Mouse (Mus musculus) 3134 (cell line): Measurements from ENCODE around the gene Cfap126.
"Not testable (repeated sequence)": the region's sequence is repeated elsewhere in the genome, so short reads cannot be mapped to it uniquely, and the experiment has no call there.

ENCODE experiments used
- DNase-seq: peaks from one replicate; pipeline ENCODE4 v3.0.0-alpha.2; 2011; ENCODE audit warnings: low spot score; ENCODE audit not compliant: insufficient read length; ENCODE audit errors: extremely low read depth

The Cfap126 gene

GRCm38 (mm10) chr1:171113873-171114299, at the start of gene Cfap126:
TSS of gene Cfap126 (plus strand) at chr1:171113918.
- peak; percentile 95 for DNase-seq

- DNase-seq = peak; percentile 43
These were observed 49.1 kb upstream of the Cfap126 start, which contains the start of gene Fcgr3 for GRCm38 (mm10) chr1:171064491-171065242. TSS of gene Fcgr3 (minus strand) at chr1:171064935.

- DNase-seq = not testable (repeated sequence)
These were observed 48.5 kb upstream of the Cfap126 start for GRCm38 (mm10) chr1:171065243-171065587.

GRCm38 (mm10) chr1:171065768-171066167, 48.0 kb upstream of the Cfap126 start:
- not testable (repeated sequence) for DNase-seq

GRCm38 (mm10) chr1:171066583-171066982, 47.1 kb upstream of the Cfap126 start:
- not testable (repeated sequence) for DNase-seq

- DNase-seq = not testable (repeated sequence)
These were observed 45.8 kb upstream of the Cfap126 start for GRCm38 (mm10) chr1:171067928-171068327.

GRCm38 (mm10) chr1:171069508-171069907, 44.2 kb upstream of the Cfap126 start:
- DNase-seq = not testable (repeated sequence)

GRCm38 (mm10) chr1:171070879-171071278, 42.8 kb upstream of the Cfap126 start:
- DNase-seq = not testable (repeated sequence)

GRCm38 (mm10) chr1:171071726-171072125, 42.0 kb upstream of the Cfap126 start:
- not testable (repeated sequence) for DNase-seq

GRCm38 (mm10) chr1:171072217-171072616, 41.5 kb upstream of the Cfap126 start:
- DNase-seq = not testable (repeated sequence)

GRCm38 (mm10) chr1:171074283-171074682, 39.4 kb upstream of the Cfap126 start:
- peak; percentile 28 for DNase-seq

- DNase-seq = not testable (repeated sequence)
These were observed 37.5 kb upstream of the Cfap126 start for GRCm38 (mm10) chr1:171076176-171076575.

GRCm38 (mm10) chr1:171077192-171077591, 36.5 kb upstream of the Cfap126 start:
- DNase-seq = not testable (repeated sequence)

- not testable (repeated sequence) for DNase-seq
These were observed 35.8 kb upstream of the Cfap126 start for GRCm38 (mm10) chr1:171077955-171078354.

- DNase-seq = not testable (repeated sequence)
These were observed 35.3 kb upstream of the Cfap126 start for GRCm38 (mm10) chr1:171078419-171078818.

GRCm38 (mm10) chr1:171079345-171079744, 34.4 kb upstream of the Cfap126 start:
- DNase-seq = not testable (repeated sequence)

- not testable (repeated sequence) for DNase-seq
These were observed 33.9 kb upstream of the Cfap126 start for GRCm38 (mm10) chr1:171079825-171080224.

GRCm38 (mm10) chr1:171081512-171082231, 32.0 kb upstream of the Cfap126 start:
- DNase-seq = not testable (repeated sequence)

- no peak for DNase-seq
These were observed 28.0 kb upstream of the Cfap126 start for GRCm38 (mm10) chr1:171085718-171086117.

- not testable (repeated sequence) for DNase-seq
These were observed 25.4 kb upstream of the Cfap126 start for GRCm38 (mm10) chr1:171088237-171088869.

GRCm38 (mm10) chr1:171089891-171090290, 23.8 kb upstream of the Cfap126 start:
- DNase-seq = no peak
